Mouse (Mus musculus): ENCODE measurements at regions not wholly inside any gene's neighbourhood (a gene's known extent, or its start where the extent isn't known, plus 50 kb on each side); places are given as distances from the start of the nearest gene placed in this dataset.

DNA sequence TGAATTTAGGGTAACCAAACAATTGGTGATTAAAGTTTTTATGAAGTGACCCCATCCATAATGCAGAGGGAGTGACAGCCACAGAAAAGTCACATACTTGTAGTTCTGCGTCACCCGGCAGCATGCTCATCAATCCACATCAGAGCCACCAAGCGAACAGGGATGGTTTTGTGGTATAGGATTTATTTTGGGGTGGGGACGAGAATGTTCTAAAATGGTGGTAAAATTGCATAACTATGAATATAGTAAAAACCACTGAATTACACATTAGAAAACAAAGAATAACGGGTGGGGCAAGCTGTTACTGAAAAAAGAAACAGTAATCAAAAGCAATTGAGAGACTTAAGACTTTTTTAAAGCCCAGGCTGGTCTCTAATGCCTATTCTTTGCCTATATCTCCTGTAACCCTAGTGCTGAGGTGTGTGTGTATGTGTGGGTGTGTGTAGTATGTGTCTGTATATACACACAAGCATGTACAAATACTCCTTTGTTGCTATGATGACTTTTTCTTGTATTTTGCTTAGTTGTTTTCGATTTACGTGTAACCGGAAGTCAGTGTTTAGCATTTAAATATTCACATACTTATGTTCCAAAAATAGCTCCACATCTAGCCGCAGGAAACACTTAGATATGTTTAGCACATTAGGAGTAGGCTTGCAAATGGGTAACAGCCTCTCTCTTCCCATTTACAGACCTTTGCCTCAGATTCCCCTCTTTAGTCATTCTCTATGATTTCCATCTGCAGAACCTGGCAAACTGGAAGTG lies 57.4 kb upstream of the Jak2 start:
- in situ Hi-C loops (cut with MboI, MseI): loop anchor here (25.0 kb wide), 1 partner anchor 1868 kb away; no protein-coding TSS in a partner anchor

GRCm38 (mm10) chr19:29196186-29196585 lies 55.4 kb upstream of the Jak2 start:
- in situ Hi-C loops (cut with MboI, MseI): loop anchor here (25.0 kb wide), 1 partner anchor 1866 kb away; no protein-coding TSS in a partner anchor

- in situ Hi-C loops (cut with MboI, MseI): loop anchor here (25.0 kb wide), 1 partner anchor 1864 kb away; no protein-coding TSS in a partner anchor
Observed at GRCm38 (mm10) chr19:29198636-29199035, 53.0 kb upstream of the Jak2 start.

GRCm38 (mm10) chr19:29199117-29199823 lies 52.4 kb upstream of the Jak2 start:
- in situ Hi-C loops (cut with MboI, MseI): loop anchor here (25.0 kb wide), 1 partner anchor 1863 kb away; no protein-coding TSS in a partner anchor

DNA sequence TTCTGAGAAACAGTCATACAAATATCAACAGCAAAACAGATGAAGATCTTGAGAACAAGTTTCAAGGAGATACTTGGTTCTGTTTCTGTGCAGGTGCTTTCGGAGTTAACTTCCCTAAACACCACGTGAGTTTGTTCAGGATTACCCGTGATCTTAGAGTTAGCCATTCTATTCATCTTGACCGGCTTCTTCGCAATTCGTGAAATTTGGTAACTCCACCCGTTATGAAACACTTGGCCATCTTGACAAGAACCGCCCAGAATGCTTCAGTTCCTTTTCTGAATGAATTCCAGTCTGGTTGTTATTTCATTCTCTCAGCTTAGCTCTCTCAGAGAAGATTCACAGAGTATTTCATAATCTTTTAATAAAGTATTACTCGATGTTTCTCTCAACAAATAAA lies 50.0 kb upstream of the Jak2 start:
- in situ Hi-C loops (cut with MboI, MseI): loop anchor here (5.0 to 10.0 kb wide), 3 partner anchors 46 to 233 kb away; no protein-coding TSS in a partner anchor
